Mouse (Mus musculus): ENCODE results near the gene Clip1. TPM values are rescaled to one million over a fixed set of nuclear protein-coding genes. Genes with fewer than 3 reads are reported as not detected.

Clip1 gene
- polyA plus RNA-seq, 1 experiment: 24.4 TPM

DNA sequence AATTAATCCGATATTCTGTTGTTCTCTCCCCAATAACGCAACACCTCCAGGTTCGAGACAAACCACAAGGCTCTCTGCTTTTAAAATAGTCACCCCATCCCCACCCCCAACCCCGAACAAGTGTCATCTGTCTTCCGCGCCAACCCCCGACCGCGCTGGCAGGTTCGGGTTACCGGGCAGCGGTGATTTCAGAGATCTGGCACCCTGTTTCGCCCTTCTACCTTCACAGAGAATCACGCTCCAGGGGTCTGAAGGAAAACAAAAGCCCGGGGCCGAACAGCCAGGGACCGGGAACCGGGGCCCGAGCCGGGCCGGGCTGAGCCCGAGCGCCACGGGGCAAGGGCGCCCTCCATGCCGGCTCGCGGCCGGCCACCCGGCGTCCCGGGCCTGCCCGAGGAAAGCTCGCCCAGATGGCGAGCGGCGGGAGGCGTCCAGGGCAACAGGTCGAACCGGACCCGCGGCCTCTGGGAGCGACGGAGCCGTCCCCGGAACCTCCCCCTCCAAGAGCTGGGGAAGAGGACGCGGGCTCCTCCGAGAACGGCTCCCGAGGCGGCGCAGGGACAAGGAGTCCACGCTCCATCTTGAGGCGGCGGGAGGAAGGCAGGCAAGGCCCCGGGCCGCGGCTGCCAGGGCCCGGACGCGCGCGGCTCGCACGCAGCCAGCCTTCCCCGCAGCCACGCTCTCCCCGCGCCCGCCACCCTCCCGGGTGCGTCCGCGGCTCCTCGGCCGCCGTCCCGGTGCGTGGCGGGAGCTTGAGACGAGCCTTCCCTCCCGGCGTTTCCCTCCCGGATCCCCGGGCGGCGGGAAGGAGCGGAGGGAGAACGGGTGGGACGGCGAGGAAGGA is 819 bp downstream of the Clip1 start:
- under 1% methylated on average over 88 of the region's 92 CpGs for WGBS
- Histone ChIP-seq H3K27me3 (replicated peaks; ENCODE audit: control insufficient read depth, insufficient read depth, low read length) (no peaks in the 10 kb centered on the region), H3K36me3 (ENCODE audit: control insufficient read depth, insufficient read depth, low read length) (no peaks in the 10 kb centered on the region), H3K4me1 (ENCODE audit: control insufficient read depth, insufficient read depth, low read length) (peaks cover 19% of the 10 kb centered on the region; the same call in 1 of the 2 replicates), H3K4me3 (ENCODE audit: insufficient read depth, low read depth, low read length) (peak overlapping the region; percentile 94), H3K27ac (ENCODE audit: insufficient read depth, low read depth, low read length) (peak overlapping the region; percentile 91)
- DNase-seq: peak; percentile 66
- TF ChIP-seq CTCF (conservative IDR thresholded peaks at IDR 0.05; ENCODE audit: insufficient read depth, insufficient read length, low read depth, low read length) (no peak), POLR2A (IDR thresholded peaks at IDR 0.05; ENCODE audit: low read depth, low read length) (no peak)

DNA sequence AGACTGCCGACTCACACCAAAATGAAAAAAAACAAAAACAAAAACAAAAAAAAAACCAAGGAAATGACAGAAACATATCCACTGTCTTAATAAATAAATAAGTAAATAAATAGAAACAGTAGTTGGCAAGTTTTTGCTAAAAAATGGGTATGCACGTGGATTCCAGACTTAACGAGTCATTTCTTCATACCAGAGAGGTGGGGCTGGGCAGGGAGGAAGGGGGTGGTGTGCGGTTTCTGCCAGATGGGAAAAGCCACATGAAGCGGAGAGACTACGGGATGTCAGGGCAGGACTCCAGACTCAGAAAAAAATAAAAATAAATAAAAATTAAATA is 1.4 kb downstream of the Clip1 start:
- peaks cover 19% of the 10 kb centered on the region; the same call in 1 of the 2 replicates for H3K4me1 ChIP-seq (ENCODE audit: control insufficient read depth, insufficient read depth, low read length)
- peak overlapping the region; percentile 94 for H3K4me3 ChIP-seq (ENCODE audit: insufficient read depth, low read depth, low read length)
- H3K27me3 ChIP-seq (replicated peaks; ENCODE audit: control insufficient read depth, insufficient read depth, low read length): no peaks in the 10 kb centered on the region
- TF ChIP-seq POLR2A (IDR thresholded peaks at IDR 0.05; ENCODE audit: low read depth, low read length): no peak
- TF ChIP-seq CTCF (conservative IDR thresholded peaks at IDR 0.05; ENCODE audit: insufficient read depth, insufficient read length, low read depth, low read length): no peak
- no peaks in the 10 kb centered on the region for H3K36me3 ChIP-seq (ENCODE audit: control insufficient read depth, insufficient read depth, low read length)
- peak; percentile 44 for DNase-seq
- 9% methylated on average over 6 of the region's 6 CpGs for whole genome bisulfite sequencing
- 0 out of 2 replicates have a peak overlapping the region, but pooled peaks have one; percentile 34 for H3K27ac ChIP-seq (ENCODE audit: insufficient read depth, low read depth, low read length)

DNA sequence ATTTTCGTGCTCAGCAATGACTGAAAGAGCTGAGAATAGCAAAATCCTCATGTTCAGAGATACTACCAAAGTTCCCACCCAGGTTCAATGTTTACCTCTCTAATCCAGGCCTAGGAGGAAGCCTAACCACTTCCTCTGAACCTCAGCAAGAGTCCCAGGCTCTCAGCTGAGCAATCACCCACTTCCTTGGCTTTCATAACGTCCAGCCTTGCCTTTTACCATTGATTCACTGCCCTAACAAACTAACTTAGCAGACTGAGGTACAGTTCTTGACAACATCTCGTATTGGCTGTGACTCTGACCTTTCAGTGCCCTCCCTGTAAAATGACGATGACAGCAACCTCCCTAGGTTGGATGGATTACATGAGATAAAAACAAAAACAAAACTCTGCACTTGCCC is 2.0 kb downstream of the Clip1 start:
- H3K4me1 ChIP-seq (ENCODE audit: control insufficient read depth, insufficient read depth, low read length): peaks cover 19% of the 10 kb centered on the region; the same call in 1 of the 2 replicates
- H3K4me3 ChIP-seq (ENCODE audit: insufficient read depth, low read depth, low read length): no peak overlapping the region
- WGBS: 33% methylated on average over 4 of the region's 4 CpGs
- no peaks in the 10 kb centered on the region for H3K27me3 ChIP-seq (replicated peaks; ENCODE audit: control insufficient read depth, insufficient read depth, low read length)
- DNase-seq: peak; percentile 36
- no peaks in the 10 kb centered on the region for H3K36me3 ChIP-seq (ENCODE audit: control insufficient read depth, insufficient read depth, low read length)
- TF ChIP-seq CTCF (conservative IDR thresholded peaks at IDR 0.05; ENCODE audit: insufficient read depth, insufficient read length, low read depth, low read length): no peak
- TF ChIP-seq POLR2A (IDR thresholded peaks at IDR 0.05; ENCODE audit: low read depth, low read length): no peak
- H3K27ac ChIP-seq (ENCODE audit: insufficient read depth, low read depth, low read length): peak overlapping the region; percentile 34

GRCm38 (mm10) chr5:123679546-123680263 is 4.7 kb downstream of the Clip1 start:
- peak; percentile 75 for DNase-seq
- H3K4me1 ChIP-seq (ENCODE audit: control insufficient read depth, insufficient read depth, low read length): peaks cover 34% of the 10 kb centered on the region
- no peak overlapping the region for H3K4me3 ChIP-seq (ENCODE audit: insufficient read depth, low read depth, low read length)
- no peaks in the 10 kb centered on the region for H3K36me3 ChIP-seq (ENCODE audit: control insufficient read depth, insufficient read depth, low read length)
- WGBS: 30% methylated on average over 5 of the region's 5 CpGs
- H3K27me3 ChIP-seq (replicated peaks; ENCODE audit: control insufficient read depth, insufficient read depth, low read length): no peaks in the 10 kb centered on the region
- TF ChIP-seq CTCF (conservative IDR thresholded peaks at IDR 0.05; ENCODE audit: insufficient read depth, insufficient read length, low read depth, low read length) (no peak), POLR2A (IDR thresholded peaks at IDR 0.05; ENCODE audit: low read depth, low read length) (no peak)
- H3K27ac ChIP-seq (ENCODE audit: insufficient read depth, low read depth, low read length): peak overlapping the region; percentile 26; the same call in 1 of the 2 replicates

- Histone ChIP-seq H3K36me3 (ENCODE audit: control insufficient read depth, insufficient read depth, low read length) (no peaks in the 10 kb centered on the region), H3K4me1 (ENCODE audit: control insufficient read depth, insufficient read depth, low read length) (peaks cover 34% of the 10 kb centered on the region), H3K27me3 (replicated peaks; ENCODE audit: control insufficient read depth, insufficient read depth, low read length) (no peaks in the 10 kb centered on the region), H3K27ac (ENCODE audit: insufficient read depth, low read depth, low read length) (0 out of 2 replicates have a peak overlapping the region, but pooled peaks have one; percentile 26), H3K4me3 (ENCODE audit: insufficient read depth, low read depth, low read length) (no peak overlapping the region)
- 62% methylated on average over 3 of the region's 3 CpGs for WGBS
- TF ChIP-seq POLR2A (IDR thresholded peaks at IDR 0.05; ENCODE audit: low read depth, low read length) (no peak), CTCF (conservative IDR thresholded peaks at IDR 0.05; ENCODE audit: insufficient read depth, insufficient read length, low read depth, low read length) (no peak)
- DNase-seq: no peak
Measured at GRCm38 (mm10) chr5:123679106-123679505, 5.3 kb downstream of the Clip1 start.

DNA sequence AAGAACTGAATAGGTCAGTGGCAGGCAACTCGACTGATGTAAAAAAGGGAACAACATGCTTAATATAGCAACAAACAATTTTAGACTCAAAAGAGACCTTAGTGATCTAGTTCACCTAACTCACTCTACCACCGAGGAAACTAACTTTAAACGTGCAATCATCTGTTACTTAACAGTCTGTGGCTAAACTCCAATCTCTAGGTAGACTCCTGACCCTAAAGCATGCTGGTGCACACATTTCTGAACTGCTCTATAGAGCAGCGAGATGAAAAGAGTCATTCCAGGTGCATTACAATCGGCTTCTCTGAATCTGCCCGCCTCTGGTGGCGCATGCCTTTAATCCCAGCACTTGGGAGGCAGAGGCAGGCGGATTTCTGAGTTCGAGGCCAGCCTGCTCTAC is 8.7 kb downstream of the Clip1 start:
- Histone ChIP-seq H3K4me1 (ENCODE audit: control insufficient read depth, insufficient read depth, low read length) (peaks cover 37% of the 10 kb centered on the region), H3K27ac (ENCODE audit: insufficient read depth, low read depth, low read length) (0 out of 2 replicates have a peak overlapping the region, but pooled peaks have one; percentile 32), H3K36me3 (ENCODE audit: control insufficient read depth, insufficient read depth, low read length) (no peaks in the 10 kb centered on the region), H3K4me3 (ENCODE audit: insufficient read depth, low read depth, low read length) (no peak overlapping the region), H3K27me3 (replicated peaks; ENCODE audit: control insufficient read depth, insufficient read depth, low read length) (no peaks in the 10 kb centered on the region)
- TF ChIP-seq CTCF (conservative IDR thresholded peaks at IDR 0.05; ENCODE audit: insufficient read depth, insufficient read length, low read depth, low read length) (no peak), POLR2A (IDR thresholded peaks at IDR 0.05; ENCODE audit: low read depth, low read length) (no peak)
- DNase-seq: no peak
- WGBS: 44% methylated on average over 9 of the region's 9 CpGs

DNA sequence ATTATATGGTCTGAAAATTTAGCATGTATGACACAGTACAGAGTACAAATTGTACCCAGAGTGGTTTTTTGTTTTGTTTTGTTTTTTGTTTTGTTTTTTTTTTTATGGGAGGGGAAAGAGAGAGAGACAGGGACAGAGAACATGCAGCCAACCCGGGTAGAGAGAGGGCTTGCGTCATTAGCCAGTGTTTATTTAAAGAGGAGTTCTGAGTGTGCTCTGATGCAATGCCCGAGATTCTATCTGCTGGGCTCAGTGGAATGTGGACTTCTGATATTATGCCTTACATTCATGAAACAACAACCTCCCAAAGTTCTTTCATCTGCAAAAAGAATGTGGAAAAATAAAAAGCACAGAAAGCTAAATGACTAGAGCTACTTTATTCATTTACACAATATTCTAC is 9.2 kb downstream of the Clip1 start:
- no peaks in the 10 kb centered on the region for H3K27me3 ChIP-seq (replicated peaks; ENCODE audit: control insufficient read depth, insufficient read depth, low read length)
- no peak overlapping the region for H3K27ac ChIP-seq (ENCODE audit: insufficient read depth, low read depth, low read length)
- 18% methylated on average over 3 of the region's 3 CpGs for WGBS
- peaks cover 40% of the 10 kb centered on the region for H3K4me1 ChIP-seq (ENCODE audit: control insufficient read depth, insufficient read depth, low read length)
- no peak for TF ChIP-seq POLR2A (IDR thresholded peaks at IDR 0.05; ENCODE audit: low read depth, low read length)
- no peak for TF ChIP-seq CTCF (conservative IDR thresholded peaks at IDR 0.05; ENCODE audit: insufficient read depth, insufficient read length, low read depth, low read length)
- DNase-seq: peak; percentile 40
- H3K4me3 ChIP-seq (ENCODE audit: insufficient read depth, low read depth, low read length): no peak overlapping the region
- no peaks in the 10 kb centered on the region for H3K36me3 ChIP-seq (ENCODE audit: control insufficient read depth, insufficient read depth, low read length)

All from kidney, adult 2 months (tissue).